10 mouse cellular contexts compared by ENCODE assay signal in the genomic region with DNA sequence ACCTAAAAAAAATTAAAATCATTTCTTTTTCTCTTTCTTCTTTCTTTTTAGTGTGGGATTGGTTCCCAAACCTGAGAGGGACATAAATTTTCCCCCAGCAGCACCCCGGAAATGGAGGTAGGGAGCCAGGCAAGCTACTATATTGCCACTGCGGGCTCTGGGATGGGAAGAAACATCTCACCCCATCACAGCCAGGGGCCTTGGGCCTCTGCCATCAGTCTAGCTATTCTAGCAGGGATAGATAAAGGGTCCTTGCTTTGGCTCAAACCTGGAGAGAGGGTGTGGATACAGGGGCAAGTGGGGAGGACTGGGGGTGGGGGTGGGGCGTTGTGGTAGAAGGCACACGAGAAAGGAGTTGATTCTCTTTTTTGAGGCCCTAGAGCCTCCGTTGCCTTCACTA.
DNase-seq lines count a peak whose midpoint lies in the region; ATAC-seq lines count a peak whose summit lies in the region.
"Had no signal": no experiment of that assay in that cellular context is flagged by ENCODE, and none has a peak within 500 bp of the region (broad histone marks: within the 10 kb centered on the region; RNA-seq: fewer than 3 reads in every experiment).

No protein-coding gene starts in this region.

- H3K9me3 ChIP-seq in heart, embryonic 14.5 days (ENCODE audit: control insufficient read depth, low read length): no peaks in the 10 kb centered on the region
- no peaks in the 10 kb centered on the region for H3K9me3 ChIP-seq in heart, embryonic 11.5 days (replicated peaks; ENCODE audit: control insufficient read depth, low read length)
- H3K9me3 ChIP-seq in embryonic facial prominence, embryonic 14.5 days (ENCODE audit: control insufficient read depth, low read length): no peaks in the 10 kb centered on the region
- no peaks in the 10 kb centered on the region for H3K9me3 ChIP-seq in hindbrain, embryonic 13.5 days
- no peaks in the 10 kb centered on the region for H3K9me3 ChIP-seq in midbrain, embryonic 14.5 days (ENCODE audit: control insufficient read depth, low read length)

- peaks cover 79% of the 10 kb centered on the region for H3K27me3 ChIP-seq in heart, embryonic 14.5 days (ENCODE audit: control insufficient read depth, insufficient read depth, low read length)
- H3K27me3 ChIP-seq in heart, embryonic 11.5 days (ENCODE audit: control insufficient read depth, insufficient read depth, low read length): peaks cover 74% of the 10 kb centered on the region
- peaks cover 41% of the 10 kb centered on the region for H3K27me3 ChIP-seq in embryonic facial prominence, embryonic 14.5 days (replicated peaks; ENCODE audit: control insufficient read depth, insufficient read depth, low read length)
- H3K27me3 ChIP-seq in hindbrain, embryonic 13.5 days: peaks cover 39% of the 10 kb centered on the region
- peaks cover 2% of the 10 kb centered on the region; the same call in 1 of the 2 replicates for H3K27me3 ChIP-seq in midbrain, embryonic 14.5 days (ENCODE audit: control insufficient read depth, insufficient read depth, low read length)

- 32% methylated on average over 5 of the region's 5 CpGs for WGBS in heart, embryonic 14.5 days
- 16% methylated on average over 5 of the region's 5 CpGs for WGBS in heart, embryonic 11.5 days (ENCODE audit: insufficient replicate concordance)
- WGBS in embryonic facial prominence, embryonic 14.5 days: 13% methylated on average over 5 of the region's 5 CpGs
- 16% methylated on average over 5 of the region's 5 CpGs for WGBS in hindbrain, embryonic 13.5 days
- 16% methylated on average over 5 of the region's 5 CpGs for WGBS in midbrain, embryonic 14.5 days

- no peak overlapping the region for H3K27ac ChIP-seq in heart, embryonic 14.5 days (replicated peaks in 1 of 2; ENCODE audit: control insufficient read depth in 1 of 2, insufficient read depth in 1 of 2, low read depth in 2 of 2, low read length in 2 of 2)
- H3K27ac ChIP-seq in heart, embryonic 11.5 days (ENCODE audit: low read depth, low read length): no peak overlapping the region
- H3K27ac ChIP-seq in embryonic facial prominence, embryonic 14.5 days (replicated peaks; ENCODE audit: low read depth, low read length): no peak overlapping the region
- peak overlapping the region; percentile 88 for H3K27ac ChIP-seq in hindbrain, embryonic 13.5 days
- H3K27ac ChIP-seq in midbrain, embryonic 14.5 days (replicated peaks; ENCODE audit: low read depth, low read length): peak overlapping the region; percentile 84

- DNase-seq in embryonic facial prominence, embryonic 14.5 days (ENCODE audit: low spot score): no peak
- no peak for DNase-seq in midbrain, embryonic 14.5 days
- DNase-seq in adrenal gland, postnatal 14 days: no peak
- DNase-seq in yolk sac, embryonic 10.5 days (ENCODE audit: low spot score): no peak
- DNase-seq in retina, embryonic 14.5 days (ENCODE audit: low spot score): no peak
- DNase-seq: layer of hippocampus, adult 9-11 months had no signal

- no peaks in the 10 kb centered on the region for H3K36me3 ChIP-seq in heart, embryonic 14.5 days (ENCODE audit: control insufficient read depth, insufficient read depth, low read length)
- no peaks in the 10 kb centered on the region for H3K36me3 ChIP-seq in heart, embryonic 11.5 days (ENCODE audit: control insufficient read depth, insufficient read depth, low read length)
- H3K36me3 ChIP-seq in embryonic facial prominence, embryonic 14.5 days (ENCODE audit: control insufficient read depth, insufficient read depth, low read length): no peaks in the 10 kb centered on the region
- H3K36me3 ChIP-seq in hindbrain, embryonic 13.5 days: no peaks in the 10 kb centered on the region
- no peaks in the 10 kb centered on the region for H3K36me3 ChIP-seq in midbrain, embryonic 14.5 days (ENCODE audit: control insufficient read depth, insufficient read depth, low read length)

- peaks cover 0 to 2% of the 10 kb centered on the region in 2 experiments; a peak in 1 of 4 replicates for H3K4me1 ChIP-seq in heart, embryonic 14.5 days (ENCODE audit: control insufficient read depth in 2 of 2, insufficient read depth in 2 of 2, low read length in 2 of 2)
- H3K4me1 ChIP-seq in heart, embryonic 11.5 days (ENCODE audit: control insufficient read depth, insufficient read depth, low read length): no peaks in the 10 kb centered on the region
- H3K4me1 ChIP-seq in embryonic facial prominence, embryonic 14.5 days (ENCODE audit: control insufficient read depth, insufficient read depth, low read length): no peaks in the 10 kb centered on the region
- H3K4me1 ChIP-seq in hindbrain, embryonic 13.5 days (replicated peaks): peaks cover 64% of the 10 kb centered on the region
- H3K4me1 ChIP-seq in midbrain, embryonic 14.5 days (ENCODE audit: control insufficient read depth, insufficient read depth, low read length): peaks cover 55% of the 10 kb centered on the region

- peak overlapping the region; percentile 87; the same call in 1 of the 2 replicates for H3K4me2 ChIP-seq in heart, embryonic 14.5 days (ENCODE audit: low read length)
- H3K4me2 ChIP-seq in heart, embryonic 11.5 days: no peak overlapping the region; the same call in 1 of the 2 replicates
- H3K4me2 ChIP-seq in embryonic facial prominence, embryonic 14.5 days (ENCODE audit: low read depth, low read length): 0 out of 2 replicates have a peak overlapping the region, but pooled peaks have one; percentile 85
- peak overlapping the region; percentile 86 for H3K4me2 ChIP-seq in hindbrain, embryonic 13.5 days
- peak overlapping the region; percentile 89 for H3K4me2 ChIP-seq in midbrain, embryonic 14.5 days (ENCODE audit: low read length)

- ATAC-seq in heart, embryonic 14.5 days (ENCODE audit: insufficient number of reproducible peaks, insufficient read depth, low FRiP score, low read depth): no peak
- ATAC-seq in heart, embryonic 11.5 days (replicated peaks; ENCODE audit: insufficient number of reproducible peaks, low FRiP score, low TSS enrichment): no peak
- no peak for ATAC-seq in embryonic facial prominence, embryonic 14.5 days (ENCODE audit: low read depth)
- ATAC-seq in hindbrain, embryonic 13.5 days (ENCODE audit: low FRiP score): no peak
- no peak for ATAC-seq in midbrain, embryonic 14.5 days (ENCODE audit: low FRiP score, low TSS enrichment)
- ATAC-seq: intestine, embryonic 16.5 days had no signal

- no peak overlapping the region for H3K4me3 ChIP-seq in heart, embryonic 14.5 days (ENCODE audit: control insufficient read depth in 1 of 2, insufficient read depth in 1 of 2, low read depth in 1 of 2, low read length in 2 of 2)
- no peak overlapping the region for H3K4me3 ChIP-seq in heart, embryonic 11.5 days (ENCODE audit: low read depth, low read length)
- H3K4me3 ChIP-seq in embryonic facial prominence, embryonic 14.5 days (ENCODE audit: low read depth, low read length): no peak overlapping the region
- no peak overlapping the region for H3K4me3 ChIP-seq in hindbrain, embryonic 13.5 days
- no peak overlapping the region for H3K4me3 ChIP-seq in midbrain, embryonic 14.5 days (replicated peaks; ENCODE audit: low read depth, low read length)

- H3K9ac ChIP-seq in heart, embryonic 14.5 days (ENCODE audit: low read length): no peak overlapping the region
- no peak overlapping the region for H3K9ac ChIP-seq in heart, embryonic 11.5 days (ENCODE audit: low read depth, low read length)
- no peak overlapping the region for H3K9ac ChIP-seq in embryonic facial prominence, embryonic 14.5 days (ENCODE audit: low read depth, low read length)
- no peak overlapping the region for H3K9ac ChIP-seq in hindbrain, embryonic 13.5 days
- H3K9ac ChIP-seq in midbrain, embryonic 14.5 days (replicated peaks; ENCODE audit: low read length): no peak overlapping the region

Comparison
In these comparisons a context has a peak if more than half of its experiments do, and no peak if none do; other contexts are left out.
1. H3K27ac ChIP-seq: peak in hindbrain, embryonic 13.5 days (single experiment) and midbrain, embryonic 14.5 days (single experiment); none in heart, embryonic 14.5 days (0 of 2), heart, embryonic 11.5 days (single experiment) and embryonic facial prominence, embryonic 14.5 days (single experiment).